Comparison of ENCODE assay signal across 9 mouse cellular contexts in the genomic region with DNA sequence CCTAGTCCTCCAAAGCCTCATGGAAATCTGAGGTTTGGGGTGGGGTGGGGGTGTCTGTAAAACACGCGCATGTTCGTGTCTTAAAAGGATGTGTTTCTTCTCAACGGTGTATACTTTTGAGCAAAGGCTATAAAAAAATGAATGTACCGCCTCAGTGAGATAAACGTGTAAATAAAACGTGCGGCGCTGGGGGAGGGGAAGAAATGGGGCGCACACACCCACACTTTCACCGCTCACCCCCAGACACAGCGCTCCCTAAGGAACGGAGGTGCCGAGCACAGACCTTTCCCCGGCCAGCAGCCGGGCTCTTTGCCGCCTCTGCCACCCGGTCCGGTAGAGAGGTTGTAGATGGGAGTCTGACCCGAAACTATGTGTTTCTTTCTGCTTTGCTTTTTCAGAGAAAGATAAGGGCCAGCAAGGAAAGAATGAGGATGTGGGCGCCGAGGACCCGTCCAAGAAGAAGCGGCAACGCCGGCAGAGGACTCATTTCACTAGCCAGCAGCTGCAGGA. TPM values are rescaled to one million over a fixed set of nuclear protein-coding genes. Genes with fewer than 3 reads are reported as not detected.
A peak's percentile ranks its signal among the peaks of the same experiment; 100 is the strongest.
DNase-seq lines count a peak whose midpoint lies in the region; ATAC-seq lines count a peak whose summit lies in the region.
"Had no signal": no experiment of that assay in that cellular context is flagged by ENCODE, and none has a peak within 500 bp of the region (broad histone marks: within the 10 kb centered on the region; RNA-seq: fewer than 3 reads in every experiment).

No protein-coding gene starts in this region.

- H3K27ac ChIP-seq in heart, embryonic 10.5 days: peak overlapping the region; percentile 89
- H3K27ac ChIP-seq in heart, embryonic 15.5 days: peak overlapping the region; percentile 79
- peak overlapping the region; percentile 64 for H3K27ac ChIP-seq in midbrain, embryonic 12.5 days (replicated peaks)

- H3K9ac ChIP-seq in heart, embryonic 15.5 days: peak overlapping the region; percentile 54
- peak overlapping the region; percentile 26 for H3K9ac ChIP-seq in midbrain, embryonic 12.5 days (replicated peaks)

- peak overlapping the region; percentile 73 for H3K4me3 ChIP-seq in heart, embryonic 10.5 days
- H3K4me3 ChIP-seq in heart, embryonic 15.5 days: peak overlapping the region; percentile 60
- peak overlapping the region; percentile 53 for H3K4me3 ChIP-seq in midbrain, embryonic 12.5 days

- H3K4me2 ChIP-seq in heart, embryonic 15.5 days: peak overlapping the region; percentile 90
- peak overlapping the region; percentile 79 for H3K4me2 ChIP-seq in midbrain, embryonic 12.5 days (replicated peaks)

- no peaks in the 10 kb centered on the region for H3K9me3 ChIP-seq in heart, embryonic 10.5 days
- no peaks in the 10 kb centered on the region for H3K9me3 ChIP-seq in heart, embryonic 15.5 days (replicated peaks)
- no peaks in the 10 kb centered on the region for H3K9me3 ChIP-seq in midbrain, embryonic 12.5 days

- peaks cover 36% of the 10 kb centered on the region for H3K4me1 ChIP-seq in heart, embryonic 10.5 days
- peaks cover 28% of the 10 kb centered on the region for H3K4me1 ChIP-seq in heart, embryonic 15.5 days (replicated peaks)
- H3K4me1 ChIP-seq in midbrain, embryonic 12.5 days: peaks cover 23% of the 10 kb centered on the region

- under 1% methylated on average over 26 of the region's 26 CpGs for WGBS in heart, embryonic 10.5 days
- WGBS in heart, embryonic 15.5 days: 2% methylated on average over 26 of the region's 26 CpGs
- WGBS in midbrain, embryonic 12.5 days: under 1% methylated on average over 26 of the region's 26 CpGs

- peaks cover 90% of the 10 kb centered on the region for H3K27me3 ChIP-seq in heart, embryonic 10.5 days (ENCODE audit: insufficient read depth, poor library complexity, severe bottlenecking)
- H3K27me3 ChIP-seq in heart, embryonic 15.5 days: peaks cover 91% of the 10 kb centered on the region
- H3K27me3 ChIP-seq in midbrain, embryonic 12.5 days: peaks cover 91% of the 10 kb centered on the region
- H3K27me3 ChIP-seq: CH12.LX had no signal

- no peak for ATAC-seq in heart, embryonic 15.5 days (replicated peaks; ENCODE audit: insufficient number of reproducible peaks, insufficient read depth, low FRiP score, low read depth)
- no peak for ATAC-seq in midbrain, embryonic 12.5 days (ENCODE audit: low FRiP score, low read depth)

- intact Hi-C loops in heart, postnatal 36 days (cut with DNase I): no loop called here

- no peaks in the 10 kb centered on the region for H3K36me3 ChIP-seq in heart, embryonic 10.5 days
- no peaks in the 10 kb centered on the region for H3K36me3 ChIP-seq in heart, embryonic 15.5 days
- no peaks in the 10 kb centered on the region for H3K36me3 ChIP-seq in midbrain, embryonic 12.5 days

- DNase-seq in heart, embryonic 10.5 days (ENCODE audit: low spot score): no peak
- DNase-seq in heart, postnatal 36 days: no peak
- peak; percentile 21 for DNase-seq in ES-CJ7 (ENCODE audit: low read depth, low spot score)
- no peak for DNase-seq in frontal cortex, postnatal 10 days (ENCODE audit: low spot score in 2 of 2)
- no peak for DNase-seq in frontal cortex, postnatal 14 days (ENCODE audit: low spot score in 2 of 2)
- DNase-seq in left cerebral cortex, adult 8-10 months (ENCODE audit: low spot score in 2 of 2): no peak

RNA-seq across cellular contexts. Expression of a gene that starts 15.6 kb away (rescaled TPM):
- polyA plus RNA-seq in heart, embryonic 10.5 days (2016; fragmentation: Nextera tagmentation; extraction: Ambion mirVana): 35.1 and 60.0 TPM in 2 replicates
- 1 to 10 TPM in 1 of 2 experiments, under 1 TPM in 1; 0.43 to 1.1 TPM for total RNA-seq in heart, postnatal 36 days (2021)
- polyA plus RNA-seq in heart, embryonic 15.5 days (2015; fragmentation: Nextera tagmentation; extraction: Ambion mirVana): 15.0 and 19.2 TPM in 2 replicates
- 65.6 and 78.1 TPM in 2 replicates for polyA plus RNA-seq in midbrain, embryonic 12.5 days (2016; fragmentation: Nextera tagmentation; extraction: Ambion mirVana)
- total RNA-seq in left cerebral cortex, adult 8-10 months (2022): not detected
- total RNA-seq: CH12.LX had no signal
